Mouse (Mus musculus) forebrain, embryonic 12.5 days (tissue): ENCODE results near the gene Ubap1. TPM values are rescaled to one million over a fixed set of nuclear protein-coding genes. Genes with fewer than 3 reads are reported as not detected.

Experiments
- ATAC-seq: fragments of 200-750 bp; cut with Nextera tagmentation; 2 replicates; pipeline ENCODE4 v1.8.0; 2017; ENCODE audit warnings: moderate TSS enrichment; ENCODE audit not compliant: low FRiP score
- H3K27ac ChIP-seq: fragments of 300-500 bp; sonication (generic); 2 replicates; pipeline ENCODE4 v1.5.1; 2016; ENCODE audit warnings: mild to moderate bottlenecking
- H3K27me3 ChIP-seq: fragments of 300-500 bp; sonication (generic); 2 replicates; pipeline ENCODE4 v1.6.1; 2016; ENCODE audit warnings: mild to moderate bottlenecking
- H3K36me3 ChIP-seq: fragments of 300-500 bp; sonication (generic); replicated peaks from 2 replicates; pipeline ENCODE4 v1.6.1; 2016; ENCODE audit warnings: mild to moderate bottlenecking
- H3K4me1 ChIP-seq: fragments of 300-500 bp; sonication (generic); 2 replicates; pipeline ENCODE4 v1.6.1; 2016
- H3K4me2 ChIP-seq: fragments of 300-500 bp; sonication (generic); 2 replicates; pipeline ENCODE4 v1.6.1; 2016; ENCODE audit warnings: mild to moderate bottlenecking, moderate library complexity
- H3K4me3 ChIP-seq: fragments of 300-500 bp; sonication (generic); replicated peaks from 2 replicates; pipeline ENCODE4 v1.5.1; 2016; ENCODE audit warnings: mild to moderate bottlenecking
- H3K9ac ChIP-seq: fragments of 300-500 bp; sonication (generic); 2 replicates; pipeline ENCODE4 v1.6.1; 2016; ENCODE audit warnings: mild to moderate bottlenecking
- H3K9me3 ChIP-seq: fragments of 300-500 bp; sonication (generic); 2 replicates; pipeline ENCODE4 v1.6.1; 2016
- WGBS: fragments of 180-500 bp; shearing (Covaris S2); methylation state at CpG from one replicate; pipeline ENCODE4 v1.1.7; 2016; 5-methylcytosine and 5-hydroxymethylcytosine counted together
- polyA plus RNA-seq: library from polyadenylated mRNA; unstranded; fragments of >200 nt; fragmentation: Nextera tagmentation; extraction: Ambion mirVana; gene quantifications from 2 replicates; pipeline ENCODE4 v1.2.1, GENCODE M21; 2016

Ubap1 gene
- polyA plus RNA-seq, 1 experiment from 2014 or later: 79.7 TPM

GRCm38 (mm10) chr4:41361059-41361458 lies 12.3 kb downstream of the Ubap1 start:
- H3K27me3 ChIP-seq: no peaks in the 10 kb centered on the region
- no peaks in the 10 kb centered on the region for H3K9me3 ChIP-seq
- peaks cover 4% of the 10 kb centered on the region; the same call in 1 of the 2 replicates for H3K36me3 ChIP-seq
- no peak for ATAC-seq
- H3K4me3 ChIP-seq: no peak overlapping the region
- WGBS: 94% methylated on average over 3 of the region's 3 CpGs
- no peak overlapping the region for H3K27ac ChIP-seq
- H3K4me1 ChIP-seq: peaks cover 14% of the 10 kb centered on the region; the same call in 1 of the 2 replicates
- no peak overlapping the region for H3K9ac ChIP-seq
- H3K4me2 ChIP-seq: no peak overlapping the region

- Histone ChIP-seq H3K9me3 (no peaks in the 10 kb centered on the region), H3K4me2 (no peak overlapping the region), H3K4me3 (no peak overlapping the region), H3K9ac (no peak overlapping the region), H3K4me1 (no peaks in the 10 kb centered on the region), H3K27ac (no peak overlapping the region), H3K36me3 (peaks cover 30% of the 10 kb centered on the region), H3K27me3 (no peaks in the 10 kb centered on the region)
- no peak for ATAC-seq
- WGBS: 92% methylated on average over 4 of the region's 4 CpGs
These were observed 19.4 kb downstream of the Ubap1 start for GRCm38 (mm10) chr4:41368198-41368597.

DNA sequence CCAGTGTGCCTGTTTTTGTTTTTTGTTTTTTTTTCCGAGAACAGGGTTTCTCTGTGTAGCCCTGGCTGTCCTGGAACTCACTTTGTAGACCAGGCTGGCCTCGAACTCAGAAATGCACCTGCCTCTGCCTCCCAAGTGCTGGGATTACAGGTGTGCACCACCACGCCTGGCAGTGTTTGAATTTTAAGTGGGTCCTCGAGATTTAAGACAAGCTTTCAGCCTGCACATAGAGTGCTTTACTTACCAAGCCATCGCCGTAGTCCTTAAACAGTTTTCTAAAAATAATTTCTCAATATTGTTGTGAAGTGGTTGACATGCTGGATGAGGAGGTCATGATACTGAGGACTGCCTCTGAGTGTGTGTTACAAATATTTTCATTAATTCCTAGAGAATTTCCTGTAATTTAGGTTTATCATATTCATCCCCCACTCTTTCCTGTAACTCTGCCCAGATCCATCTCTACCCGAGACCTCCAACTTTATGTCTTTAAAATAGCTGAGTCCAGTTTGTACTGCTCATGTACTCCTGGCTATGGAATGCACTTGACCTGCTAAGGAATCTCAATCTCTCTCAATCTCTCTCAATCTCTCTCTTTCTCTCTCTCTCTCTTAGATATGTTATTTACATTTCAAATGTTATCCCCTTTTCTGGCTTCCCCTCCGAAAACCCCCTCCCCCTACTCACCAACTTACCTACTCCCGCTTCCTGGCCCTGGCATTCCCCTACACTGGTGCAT lies 21.1 kb downstream of the Ubap1 start:
- 93% methylated on average over 9 of the region's 9 CpGs for WGBS
- Histone ChIP-seq H3K4me3 (no peak overlapping the region), H3K4me2 (no peak overlapping the region), H3K4me1 (no peaks in the 10 kb centered on the region), H3K27ac (no peak overlapping the region), H3K9ac (no peak overlapping the region), H3K9me3 (no peaks in the 10 kb centered on the region), H3K36me3 (peaks cover 38% of the 10 kb centered on the region), H3K27me3 (no peaks in the 10 kb centered on the region)
- no peak for ATAC-seq

GRCm38 (mm10) chr4:41377567-41377966 lies 28.8 kb downstream of the Ubap1 start:
- Histone ChIP-seq H3K27ac (no peak overlapping the region), H3K4me2 (no peak overlapping the region), H3K27me3 (no peaks in the 10 kb centered on the region), H3K4me3 (no peak overlapping the region), H3K36me3 (peaks cover 81% of the 10 kb centered on the region), H3K9me3 (no peaks in the 10 kb centered on the region), H3K4me1 (no peaks in the 10 kb centered on the region), H3K9ac (no peak overlapping the region)
- no peak for ATAC-seq

- H3K9me3 ChIP-seq: no peaks in the 10 kb centered on the region
- ATAC-seq: no peak
- H3K4me2 ChIP-seq: no peak overlapping the region
- 96% methylated on average over 5 of the region's 5 CpGs for WGBS
- H3K36me3 ChIP-seq: peaks cover 81% of the 10 kb centered on the region
- H3K27ac ChIP-seq: no peak overlapping the region
- no peak overlapping the region for H3K4me3 ChIP-seq
- H3K9ac ChIP-seq: no peak overlapping the region
- H3K27me3 ChIP-seq: no peaks in the 10 kb centered on the region
- H3K4me1 ChIP-seq: no peaks in the 10 kb centered on the region
These were observed 32.6 kb downstream of the Ubap1 start for GRCm38 (mm10) chr4:41381213-41381950.

- Histone ChIP-seq H3K27me3 (no peaks in the 10 kb centered on the region), H3K9ac (no peak overlapping the region), H3K4me3 (no peak overlapping the region), H3K9me3 (no peaks in the 10 kb centered on the region), H3K4me1 (no peaks in the 10 kb centered on the region), H3K4me2 (no peak overlapping the region), H3K27ac (no peak overlapping the region), H3K36me3 (peaks cover 74% of the 10 kb centered on the region)
- 78% methylated on average over 1 of the region's 1 CpGs for WGBS
- ATAC-seq: no peak
These were observed 37.7 kb downstream of the Ubap1 start for GRCm38 (mm10) chr4:41386412-41386975.

- no peaks in the 10 kb centered on the region for H3K4me1 ChIP-seq
- H3K4me3 ChIP-seq: no peak overlapping the region
- no peak overlapping the region for H3K4me2 ChIP-seq
- WGBS: 92% methylated on average over 7 of the region's 7 CpGs
- H3K9me3 ChIP-seq: no peaks in the 10 kb centered on the region
- no peak overlapping the region for H3K27ac ChIP-seq
- peaks cover 78% of the 10 kb centered on the region for H3K36me3 ChIP-seq
- H3K27me3 ChIP-seq: no peaks in the 10 kb centered on the region
- no peak for ATAC-seq
- H3K9ac ChIP-seq: no peak overlapping the region
These were observed 39.1 kb downstream of the Ubap1 start for GRCm38 (mm10) chr4:41387755-41388469.

GRCm38 (mm10) chr4:41388616-41389015 lies 39.8 kb downstream of the Ubap1 start:
- Histone ChIP-seq H3K36me3 (peaks cover 78% of the 10 kb centered on the region), H3K9me3 (no peaks in the 10 kb centered on the region), H3K9ac (no peak overlapping the region), H3K4me2 (no peak overlapping the region), H3K4me1 (no peaks in the 10 kb centered on the region), H3K27ac (no peak overlapping the region), H3K4me3 (no peak overlapping the region), H3K27me3 (no peaks in the 10 kb centered on the region)
- WGBS: 90% methylated on average over 5 of the region's 5 CpGs
- no peak for ATAC-seq

DNA sequence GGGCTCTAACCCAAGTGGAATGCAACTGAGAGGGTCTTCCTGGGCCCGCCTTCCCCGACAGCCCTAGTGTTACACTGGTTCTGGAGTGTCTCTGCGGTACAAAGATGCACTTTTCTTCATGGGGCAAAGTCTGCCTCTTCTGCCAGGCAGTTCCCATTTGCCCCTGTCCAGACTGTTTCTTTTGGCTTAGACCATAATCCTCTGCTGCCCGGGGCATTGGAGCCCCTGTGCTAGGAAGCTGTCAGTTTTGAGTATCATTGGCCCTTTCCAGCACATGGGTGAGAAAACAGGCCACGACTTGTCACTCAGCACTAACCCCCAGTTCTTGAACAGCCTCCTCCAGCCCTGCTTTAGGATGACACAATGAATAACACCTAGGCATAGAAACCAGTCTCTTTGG lies 40.4 kb downstream of the Ubap1 start:
- 88% methylated on average over 5 of the region's 5 CpGs for WGBS
- no peaks in the 10 kb centered on the region for H3K4me1 ChIP-seq
- peaks cover 79% of the 10 kb centered on the region for H3K36me3 ChIP-seq
- no peak overlapping the region for H3K27ac ChIP-seq
- no peak overlapping the region for H3K9ac ChIP-seq
- H3K27me3 ChIP-seq: no peaks in the 10 kb centered on the region
- H3K9me3 ChIP-seq: no peaks in the 10 kb centered on the region
- H3K4me3 ChIP-seq: no peak overlapping the region
- ATAC-seq: no peak
- no peak overlapping the region for H3K4me2 ChIP-seq

DNA sequence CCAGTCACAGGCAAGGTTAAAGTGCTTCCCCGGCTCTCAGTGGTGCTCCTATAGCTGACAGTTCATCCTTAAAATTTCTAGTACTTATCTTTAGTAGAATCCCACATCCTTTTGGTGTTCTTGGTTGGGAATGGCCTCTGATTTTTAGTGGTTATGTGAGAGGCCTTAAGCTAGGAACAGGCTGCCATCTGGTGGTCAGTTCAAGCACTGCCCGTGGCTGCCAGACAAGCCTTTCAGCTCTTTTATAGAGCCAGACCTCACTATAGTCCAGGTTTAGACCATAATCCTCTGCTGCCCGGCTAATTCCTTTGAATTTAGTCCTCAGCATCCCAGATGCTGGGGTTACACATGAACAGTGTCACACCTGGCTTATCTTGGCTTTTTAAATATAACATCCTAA lies 41.3 kb downstream of the Ubap1 start:
- Histone ChIP-seq H3K4me2 (no peak overlapping the region), H3K27ac (no peak overlapping the region), H3K4me1 (no peaks in the 10 kb centered on the region), H3K4me3 (no peak overlapping the region), H3K9ac (no peak overlapping the region), H3K36me3 (peaks cover 85% of the 10 kb centered on the region), H3K27me3 (no peaks in the 10 kb centered on the region), H3K9me3 (no peaks in the 10 kb centered on the region)
- 28% methylated on average over 3 of the region's 3 CpGs for WGBS
- ATAC-seq: peak; percentile 67; the same call in 1 of the 2 replicates

DNA sequence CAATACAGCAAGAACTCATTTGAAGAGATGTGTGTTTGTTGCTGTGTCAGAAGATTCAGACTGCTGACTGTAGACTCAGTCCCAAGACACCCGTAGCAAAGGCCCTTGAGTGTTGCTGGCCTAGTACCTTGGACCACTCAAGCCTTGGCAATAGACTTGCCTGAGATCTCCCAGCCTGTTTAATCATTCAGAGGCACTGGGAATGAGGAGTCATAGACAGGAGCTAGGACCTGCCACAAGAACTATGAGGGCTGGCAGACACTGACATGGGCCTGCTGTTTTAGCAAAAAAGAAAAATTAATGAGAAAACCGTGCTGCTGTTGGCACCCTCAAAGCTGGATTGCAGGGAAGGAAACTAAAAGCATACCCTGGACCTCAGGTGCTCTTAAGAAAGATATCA lies 42.2 kb downstream of the Ubap1 start:
- H3K4me2 ChIP-seq: no peak overlapping the region
- H3K4me1 ChIP-seq: no peaks in the 10 kb centered on the region
- no peak for ATAC-seq
- no peaks in the 10 kb centered on the region for H3K27me3 ChIP-seq
- no peak overlapping the region for H3K9ac ChIP-seq
- H3K4me3 ChIP-seq: no peak overlapping the region
- WGBS: 94% methylated on average over 2 of the region's 2 CpGs
- H3K9me3 ChIP-seq: no peaks in the 10 kb centered on the region
- peaks cover 89% of the 10 kb centered on the region for H3K36me3 ChIP-seq
- H3K27ac ChIP-seq: no peak overlapping the region

DNA sequence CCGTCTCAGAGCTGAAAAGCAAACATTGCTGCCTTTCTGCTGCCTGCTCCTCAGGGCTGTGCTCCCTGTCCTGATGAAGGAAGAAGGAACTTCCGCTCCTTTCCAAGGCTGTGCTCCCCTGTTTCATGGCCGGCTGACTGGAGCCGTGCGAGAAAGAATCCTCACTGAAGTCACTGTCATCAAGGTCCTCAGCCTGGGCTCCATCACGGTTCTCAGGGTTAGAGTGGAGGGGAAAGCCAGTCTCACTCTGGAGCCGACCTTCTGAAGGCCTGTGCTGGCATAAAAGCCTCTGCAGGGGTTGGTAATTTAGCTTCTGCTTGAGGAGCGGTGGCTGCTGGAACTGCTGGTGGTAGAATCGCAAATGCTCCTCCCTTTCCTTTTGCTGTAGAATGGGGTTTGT lies 45.9 kb downstream of the Ubap1 start:
- peaks cover 70% of the 10 kb centered on the region for H3K36me3 ChIP-seq
- H3K9ac ChIP-seq: no peak overlapping the region
- H3K9me3 ChIP-seq: no peaks in the 10 kb centered on the region
- H3K27ac ChIP-seq: no peak overlapping the region
- H3K4me2 ChIP-seq: no peak overlapping the region
- no peaks in the 10 kb centered on the region for H3K4me1 ChIP-seq
- no peak for ATAC-seq
- H3K4me3 ChIP-seq: no peak overlapping the region
- no peaks in the 10 kb centered on the region for H3K27me3 ChIP-seq
- WGBS: 86% methylated on average over 9 of the region's 9 CpGs
